Mouse (Mus musculus): ENCODE results near the gene Gm8947. TPM values are rescaled to one million over a fixed set of nuclear protein-coding genes. Genes with fewer than 3 reads are reported as not detected.
"Not testable (repeated sequence)": the region's sequence is repeated elsewhere in the genome, so short reads cannot be mapped to it uniquely, and the experiment has no call there.

The Gm8947 gene
- polyA plus RNA-seq, 1 experiment from 2014 or later: not detected

DNA sequence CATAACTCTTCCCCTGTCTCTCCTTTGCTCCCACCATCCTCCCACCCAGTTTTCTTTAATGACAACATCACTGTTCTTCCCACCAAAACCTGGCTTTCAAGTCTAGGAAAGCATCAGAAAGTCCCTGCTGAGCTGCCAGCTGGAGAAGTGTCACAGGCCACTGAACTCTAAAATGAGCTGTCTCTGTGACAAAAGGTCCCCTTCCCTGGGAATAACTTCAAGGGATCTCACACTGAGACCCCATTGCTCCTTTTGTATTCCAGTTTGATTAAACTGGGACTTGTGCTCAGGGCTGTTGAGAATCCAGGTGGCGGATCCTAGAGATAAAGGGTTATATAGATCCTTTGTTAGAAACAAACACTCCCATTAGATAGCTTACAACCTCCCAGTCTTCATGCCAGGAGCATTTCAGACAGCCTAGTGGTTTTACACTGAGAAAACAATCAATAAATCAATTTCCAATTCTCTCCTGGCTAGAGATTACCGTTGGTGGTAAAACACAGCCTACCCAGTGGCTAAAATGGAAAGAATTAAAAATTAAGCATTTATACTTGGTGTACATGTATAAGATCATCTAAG lies 13.6 kb upstream of the Gm8947 start:
- 21% methylated on average over 2 of the region's 2 CpGs for WGBS
- no peak overlapping the region for H3K27ac ChIP-seq (ENCODE audit: low read length)
- no peak overlapping the region for H3K9ac ChIP-seq (replicated peaks; ENCODE audit: low read depth, low read length)
- H3K4me1 ChIP-seq (replicated peaks; ENCODE audit: control insufficient read depth, insufficient read depth, low read length): 0 out of 2 replicates have a peak, but pooled peaks cover 5% of the 10 kb centered on the region
- no peaks in the 10 kb centered on the region for H3K36me3 ChIP-seq (ENCODE audit: control insufficient read depth, insufficient read depth)
- ATAC-seq: no peak
- H3K27me3 ChIP-seq (replicated peaks; ENCODE audit: control insufficient read depth, insufficient read depth, low read length): no peaks in the 10 kb centered on the region
- no peaks in the 10 kb centered on the region for H3K9me3 ChIP-seq (ENCODE audit: control insufficient read depth, low read length)
- no peak overlapping the region for H3K4me3 ChIP-seq (replicated peaks; ENCODE audit: low read length)
- no peak overlapping the region for H3K4me2 ChIP-seq (ENCODE audit: low read length)

DNA sequence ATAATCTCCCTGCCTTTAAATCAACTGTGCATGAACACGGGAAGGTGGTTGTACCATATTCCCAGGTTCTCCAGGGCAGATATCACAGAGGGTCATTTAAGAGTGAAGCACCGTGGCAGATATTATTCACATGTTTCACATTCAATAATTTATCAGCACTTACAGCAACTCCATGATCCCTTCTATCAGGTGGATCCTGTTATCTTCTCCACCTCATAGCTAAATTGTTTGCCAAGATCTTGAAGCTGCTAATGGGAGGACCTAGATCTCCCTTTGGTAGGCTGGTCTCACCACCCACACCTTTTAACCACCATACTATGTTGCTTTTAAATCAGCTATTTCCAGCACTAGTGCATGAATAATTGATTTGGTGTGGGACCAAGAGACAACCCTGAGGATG lies 12.0 kb upstream of the Gm8947 start:
- Histone ChIP-seq H3K9ac (replicated peaks; ENCODE audit: low read depth, low read length) (no peak overlapping the region), H3K4me2 (ENCODE audit: low read length) (no peak overlapping the region), H3K4me3 (replicated peaks; ENCODE audit: low read length) (no peak overlapping the region), H3K4me1 (replicated peaks; ENCODE audit: control insufficient read depth, insufficient read depth, low read length) (0 out of 2 replicates have a peak, but pooled peaks cover 5% of the 10 kb centered on the region), H3K27me3 (replicated peaks; ENCODE audit: control insufficient read depth, insufficient read depth, low read length) (no peaks in the 10 kb centered on the region), H3K36me3 (ENCODE audit: control insufficient read depth, insufficient read depth) (no peaks in the 10 kb centered on the region), H3K27ac (ENCODE audit: low read length) (no peak overlapping the region), H3K9me3 (ENCODE audit: control insufficient read depth, low read length) (no peaks in the 10 kb centered on the region)
- no peak for ATAC-seq
- 80% methylated on average over 2 of the region's 2 CpGs for WGBS

DNA sequence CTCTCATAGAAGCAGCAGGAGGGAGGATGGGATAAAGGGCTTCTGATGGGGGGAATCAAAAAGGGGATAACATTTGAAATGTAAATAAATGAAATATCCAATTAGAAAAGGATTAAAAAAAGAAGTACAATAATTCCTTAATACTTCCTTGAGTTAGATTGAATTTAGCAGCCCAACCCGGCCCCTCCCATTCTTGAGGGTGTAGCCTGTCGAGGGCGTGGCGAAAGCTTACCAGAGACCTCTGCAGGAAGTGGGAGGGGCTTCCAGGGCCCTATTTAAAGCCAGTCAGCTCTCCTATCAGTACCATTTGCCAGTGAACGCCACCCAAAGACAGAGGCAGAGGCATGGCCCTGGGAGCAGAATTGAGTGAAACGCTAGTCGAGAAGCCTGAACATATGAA lies 9.9 kb upstream of the Gm8947 start, which contains the start of gene Gm47985:
Gene Gm47985, plus strand, starts transcription at position 272 of the 400 bp plus-strand sequence.
- not testable (repeated sequence) for H3K4me2 ChIP-seq (ENCODE audit: low read length); H3K4me1 ChIP-seq (replicated peaks; ENCODE audit: control insufficient read depth, insufficient read depth, low read length); H3K4me3 ChIP-seq (replicated peaks; ENCODE audit: low read length); H3K9me3 ChIP-seq (ENCODE audit: control insufficient read depth, low read length); H3K36me3 ChIP-seq (ENCODE audit: control insufficient read depth, insufficient read depth); ATAC-seq; H3K27ac ChIP-seq (ENCODE audit: low read length); H3K9ac ChIP-seq (replicated peaks; ENCODE audit: low read depth, low read length); H3K27me3 ChIP-seq (replicated peaks; ENCODE audit: control insufficient read depth, insufficient read depth, low read length)
- WGBS: no CpG with 5 or more reads among the region's 7 CpGs

DNA sequence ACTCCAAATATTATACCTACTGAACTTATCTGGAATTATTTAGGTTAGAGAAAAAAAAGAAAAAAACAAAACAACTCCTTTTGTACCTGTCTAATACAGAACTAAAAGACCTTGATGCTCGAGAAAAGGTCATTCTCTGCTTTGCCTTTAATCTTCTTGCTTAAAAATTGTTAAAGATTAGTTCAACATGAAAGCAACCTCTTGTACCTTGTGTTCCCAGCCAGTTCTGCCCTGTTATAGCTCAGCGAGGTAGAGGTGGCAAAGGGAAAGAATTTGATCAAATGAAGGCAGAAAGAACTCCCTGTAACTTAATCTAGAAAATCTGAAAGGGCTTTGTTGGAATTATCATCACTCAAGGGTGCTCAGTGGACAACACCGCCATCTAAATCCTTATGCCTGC lies 6.0 kb upstream of the Gm8947 start:
- H3K27ac ChIP-seq (ENCODE audit: low read length); ATAC-seq; H3K9ac ChIP-seq (replicated peaks; ENCODE audit: low read depth, low read length); H3K4me2 ChIP-seq (ENCODE audit: low read length); H3K9me3 ChIP-seq (ENCODE audit: control insufficient read depth, low read length); H3K4me1 ChIP-seq (replicated peaks; ENCODE audit: control insufficient read depth, insufficient read depth, low read length); H3K27me3 ChIP-seq (replicated peaks; ENCODE audit: control insufficient read depth, insufficient read depth, low read length); H3K36me3 ChIP-seq (ENCODE audit: control insufficient read depth, insufficient read depth); H3K4me3 ChIP-seq (replicated peaks; ENCODE audit: low read length): not testable (repeated sequence)
- 69% methylated on average over 3 of the region's 3 CpGs for WGBS

DNA sequence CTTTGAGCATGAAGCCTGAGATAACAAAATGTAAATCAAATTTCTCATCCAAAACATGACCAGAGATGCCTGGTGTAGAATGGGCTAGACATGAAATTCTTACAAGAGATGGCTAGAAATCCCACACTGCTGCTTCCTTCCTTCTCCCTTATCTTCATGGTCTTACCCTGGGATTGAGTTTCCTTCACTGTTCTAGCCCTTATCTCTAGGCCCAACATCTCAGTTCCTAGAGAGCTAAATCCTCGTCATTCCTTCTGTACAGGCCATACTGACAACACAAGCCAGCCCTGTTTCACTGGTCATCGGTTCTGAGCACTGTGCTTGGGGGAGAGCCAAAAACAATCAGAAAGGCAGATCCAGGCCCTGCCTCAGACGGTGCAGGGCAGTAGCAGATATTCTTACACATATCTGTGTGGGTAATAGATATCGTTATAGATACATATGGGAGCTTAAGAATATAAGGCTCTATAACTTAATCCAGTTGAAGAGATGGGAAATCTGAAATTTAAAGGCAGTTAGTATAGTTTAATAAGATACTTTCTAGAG lies 5.2 kb upstream of the Gm8947 start:
- not testable (repeated sequence) for H3K9me3 ChIP-seq (ENCODE audit: control insufficient read depth, low read length); ATAC-seq; H3K4me1 ChIP-seq (replicated peaks; ENCODE audit: control insufficient read depth, insufficient read depth, low read length); H3K4me2 ChIP-seq (ENCODE audit: low read length); H3K4me3 ChIP-seq (replicated peaks; ENCODE audit: low read length); H3K27me3 ChIP-seq (replicated peaks; ENCODE audit: control insufficient read depth, insufficient read depth, low read length); H3K36me3 ChIP-seq (ENCODE audit: control insufficient read depth, insufficient read depth); H3K9ac ChIP-seq (replicated peaks; ENCODE audit: low read depth, low read length); H3K27ac ChIP-seq (ENCODE audit: low read length)
- WGBS: 84% methylated on average over 4 of the region's 4 CpGs

DNA sequence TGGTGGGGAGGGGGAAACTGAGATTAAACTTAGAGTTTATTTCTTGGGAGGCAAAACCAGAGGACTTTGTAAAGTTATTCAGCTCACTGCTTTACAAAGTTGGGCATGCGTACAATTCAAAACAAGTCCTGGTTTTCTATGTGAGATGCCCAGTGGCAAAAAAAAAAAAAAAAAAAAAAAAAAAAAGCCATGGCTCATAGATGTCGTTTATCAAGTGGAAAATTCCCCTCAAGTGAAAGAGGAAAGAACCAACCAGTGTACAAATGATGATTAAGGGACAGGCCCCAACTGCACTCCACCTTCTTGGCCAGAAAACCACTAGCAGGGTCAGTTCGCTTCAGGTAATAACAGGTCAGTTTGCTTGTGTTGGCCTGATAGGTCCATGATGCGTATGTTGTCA lies 3.7 kb upstream of the Gm8947 start:
- Histone ChIP-seq H3K4me1 (replicated peaks; ENCODE audit: control insufficient read depth, insufficient read depth, low read length) (no peaks in the 10 kb centered on the region), H3K36me3 (ENCODE audit: control insufficient read depth, insufficient read depth) (no peaks in the 10 kb centered on the region), H3K4me2 (ENCODE audit: low read length) (no peak overlapping the region), H3K27ac (ENCODE audit: low read length) (no peak overlapping the region), H3K9me3 (ENCODE audit: control insufficient read depth, low read length) (no peaks in the 10 kb centered on the region), H3K9ac (replicated peaks; ENCODE audit: low read depth, low read length) (no peak overlapping the region), H3K4me3 (replicated peaks; ENCODE audit: low read length) (no peak overlapping the region), H3K27me3 (replicated peaks; ENCODE audit: control insufficient read depth, insufficient read depth, low read length) (no peaks in the 10 kb centered on the region)
- WGBS: 87% methylated on average over 4 of the region's 4 CpGs
- no peak for ATAC-seq

DNA sequence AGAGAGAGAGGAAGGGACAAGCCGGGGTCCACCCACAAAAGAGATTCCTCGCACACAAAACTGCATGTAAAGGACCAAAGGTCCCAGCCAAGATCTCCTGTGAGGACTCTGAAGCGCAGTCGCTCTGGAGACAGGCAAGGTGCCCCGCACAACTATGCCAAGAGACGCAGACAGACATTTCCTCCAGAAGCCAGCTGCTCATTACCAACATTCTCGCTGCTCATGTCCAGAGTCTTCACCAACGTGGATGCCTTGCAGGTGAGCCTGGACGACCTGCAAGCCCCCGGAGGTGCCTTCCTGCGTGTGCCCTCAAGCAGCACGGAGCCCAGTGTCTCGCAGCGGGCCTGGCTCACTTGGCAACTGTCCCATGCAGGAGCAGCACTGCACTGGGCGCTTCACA lies 563 bp downstream of the Gm8947 start:
- not testable (repeated sequence) for H3K4me2 ChIP-seq (ENCODE audit: low read length); H3K27ac ChIP-seq (ENCODE audit: low read length); H3K4me3 ChIP-seq (replicated peaks; ENCODE audit: low read length); H3K27me3 ChIP-seq (replicated peaks; ENCODE audit: control insufficient read depth, insufficient read depth, low read length); H3K9me3 ChIP-seq (ENCODE audit: control insufficient read depth, low read length); H3K36me3 ChIP-seq (ENCODE audit: control insufficient read depth, insufficient read depth); ATAC-seq; H3K9ac ChIP-seq (replicated peaks; ENCODE audit: low read depth, low read length); H3K4me1 ChIP-seq (replicated peaks; ENCODE audit: control insufficient read depth, insufficient read depth, low read length)
- 90% methylated on average over 14 of the region's 15 CpGs for WGBS

DNA sequence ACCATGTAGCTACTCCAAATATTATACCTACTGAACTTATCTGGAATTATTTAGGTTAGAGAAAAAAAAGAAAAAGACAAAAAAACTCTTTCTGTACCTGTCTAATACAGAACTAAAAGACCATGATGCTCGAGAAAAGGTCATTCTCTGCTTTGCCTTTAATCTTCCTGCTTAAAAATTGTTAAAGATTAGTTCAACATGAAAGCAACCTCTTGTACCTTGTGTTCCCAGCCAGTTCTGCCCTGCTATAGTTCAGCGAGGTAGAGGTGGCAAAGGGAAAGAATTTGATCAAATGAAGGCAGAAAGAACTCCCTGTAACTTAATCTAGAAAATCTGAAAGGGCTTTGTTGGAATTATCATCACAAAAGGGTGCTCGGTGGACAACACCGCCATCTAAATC lies 3.8 kb downstream of the Gm8947 start:
- not testable (repeated sequence) for H3K4me1 ChIP-seq (replicated peaks; ENCODE audit: control insufficient read depth, insufficient read depth, low read length); H3K4me3 ChIP-seq (replicated peaks; ENCODE audit: low read length); H3K27ac ChIP-seq (ENCODE audit: low read length); ATAC-seq; H3K9me3 ChIP-seq (ENCODE audit: control insufficient read depth, low read length); H3K4me2 ChIP-seq (ENCODE audit: low read length); H3K36me3 ChIP-seq (ENCODE audit: control insufficient read depth, insufficient read depth); H3K27me3 ChIP-seq (replicated peaks; ENCODE audit: control insufficient read depth, insufficient read depth, low read length); H3K9ac ChIP-seq (replicated peaks; ENCODE audit: low read depth, low read length)
- WGBS: 46% methylated on average over 4 of the region's 4 CpGs

DNA sequence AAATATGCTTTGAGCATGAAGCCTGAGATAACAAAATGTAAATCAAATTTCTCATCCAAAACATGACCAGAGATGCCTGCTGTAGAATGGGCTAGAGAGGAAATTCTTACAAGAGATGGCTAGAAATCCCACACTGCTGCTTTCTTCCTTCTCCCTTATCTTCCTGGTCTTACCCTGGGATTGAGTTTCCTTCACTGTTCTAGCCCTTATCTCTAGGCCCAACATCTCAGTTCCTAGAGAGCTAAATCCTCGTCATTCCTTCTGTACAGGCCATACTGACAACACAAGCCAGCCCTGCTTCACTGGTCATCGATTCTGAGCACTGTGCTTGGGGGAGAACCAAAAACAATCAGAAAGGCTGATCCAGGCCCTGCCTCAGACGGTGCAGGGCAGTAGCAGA lies 4.5 kb downstream of the Gm8947 start:
- not testable (repeated sequence) for H3K4me2 ChIP-seq (ENCODE audit: low read length); H3K9me3 ChIP-seq (ENCODE audit: control insufficient read depth, low read length); H3K4me3 ChIP-seq (replicated peaks; ENCODE audit: low read length); H3K9ac ChIP-seq (replicated peaks; ENCODE audit: low read depth, low read length); H3K27me3 ChIP-seq (replicated peaks; ENCODE audit: control insufficient read depth, insufficient read depth, low read length); H3K27ac ChIP-seq (ENCODE audit: low read length); H3K4me1 ChIP-seq (replicated peaks; ENCODE audit: control insufficient read depth, insufficient read depth, low read length); H3K36me3 ChIP-seq (ENCODE audit: control insufficient read depth, insufficient read depth); ATAC-seq
- 87% methylated on average over 3 of the region's 3 CpGs for WGBS

DNA sequence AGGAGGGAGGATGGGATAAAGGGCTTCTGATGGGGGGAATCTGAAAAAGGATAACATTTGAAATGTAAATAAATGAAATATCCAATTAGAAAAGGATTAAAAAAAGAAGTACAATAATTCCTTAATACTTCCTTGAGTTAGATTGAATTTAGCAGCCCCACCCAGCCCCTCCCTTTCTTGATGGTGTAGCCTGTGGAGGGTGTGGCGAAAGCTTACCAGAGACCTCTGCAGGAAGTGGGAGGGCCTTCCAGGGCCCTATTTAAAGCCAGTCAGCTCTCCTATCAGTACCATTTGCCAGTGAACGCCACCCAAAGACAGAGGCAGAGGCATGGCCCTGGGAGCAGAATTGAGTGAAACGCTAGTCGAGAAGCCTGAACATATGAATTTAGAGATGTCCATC lies 5.9 kb downstream of the Gm8947 start, which contains the start of gene Gm47995:
Gene Gm47995, plus strand, starts transcription at position 329 of the 400 bp plus-strand sequence.
- WGBS: 78% methylated on average over 2 of the region's 4 CpGs
- H3K4me3 ChIP-seq (replicated peaks; ENCODE audit: low read length); H3K36me3 ChIP-seq (ENCODE audit: control insufficient read depth, insufficient read depth); ATAC-seq; H3K9ac ChIP-seq (replicated peaks; ENCODE audit: low read depth, low read length); H3K4me2 ChIP-seq (ENCODE audit: low read length); H3K4me1 ChIP-seq (replicated peaks; ENCODE audit: control insufficient read depth, insufficient read depth, low read length); H3K27me3 ChIP-seq (replicated peaks; ENCODE audit: control insufficient read depth, insufficient read depth, low read length); H3K9me3 ChIP-seq (ENCODE audit: control insufficient read depth, low read length); H3K27ac ChIP-seq (ENCODE audit: low read length): not testable (repeated sequence)

Measured in forebrain, embryonic 16.5 days (tissue).